Mouse (Mus musculus): ENCODE results near the gene Magix.
"Not testable (repeated sequence)": the region's sequence is repeated elsewhere in the genome, so short reads cannot be mapped to it uniquely, and the experiment has no call there.

Gene Magix

DNA sequence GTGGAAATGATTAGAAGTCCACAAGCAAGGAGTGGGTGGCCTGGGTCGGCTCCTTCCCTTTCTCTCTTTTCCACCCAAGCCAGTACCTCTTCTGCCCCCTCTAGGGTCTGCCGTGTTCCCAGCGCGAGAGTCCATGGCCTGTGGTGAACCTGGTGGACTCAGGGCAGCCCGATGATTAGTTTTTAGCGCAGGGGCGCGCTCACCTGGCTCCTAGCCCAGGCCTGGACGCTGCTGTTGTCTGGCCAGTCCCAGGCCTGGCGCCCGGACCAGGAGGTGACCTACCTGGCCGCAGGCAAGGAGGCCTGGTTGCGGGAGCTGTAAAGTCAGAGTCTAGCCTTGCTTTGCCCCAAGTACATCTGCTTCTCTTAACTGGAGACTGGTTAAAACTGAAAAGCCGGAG, at the start of gene Magix:
Magix (minus strand) TSS at position 388 of the 400 bp plus-strand sequence.
- DNase-seq (ENCODE audit: low read depth), result no peak

DNA sequence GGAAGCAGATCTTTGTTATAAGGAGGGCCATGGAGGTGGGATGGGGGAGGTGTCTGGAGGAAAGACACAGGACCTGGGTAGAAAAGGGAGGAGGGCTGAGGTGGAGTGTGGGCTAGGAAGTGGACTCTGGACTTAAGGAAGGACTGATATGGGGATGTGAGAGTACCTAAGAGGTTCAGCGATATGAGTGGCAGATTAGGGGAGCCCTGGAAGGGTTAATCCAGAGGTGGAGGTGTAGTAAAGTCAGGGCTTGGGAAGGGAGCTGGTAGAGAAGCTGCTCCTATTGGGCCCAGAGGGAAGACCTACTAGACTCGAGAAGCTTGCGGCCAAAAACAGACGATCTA, 47.8 kb upstream of the Magix start:
- no peak for DNase-seq (ENCODE audit: low read depth)

DNA sequence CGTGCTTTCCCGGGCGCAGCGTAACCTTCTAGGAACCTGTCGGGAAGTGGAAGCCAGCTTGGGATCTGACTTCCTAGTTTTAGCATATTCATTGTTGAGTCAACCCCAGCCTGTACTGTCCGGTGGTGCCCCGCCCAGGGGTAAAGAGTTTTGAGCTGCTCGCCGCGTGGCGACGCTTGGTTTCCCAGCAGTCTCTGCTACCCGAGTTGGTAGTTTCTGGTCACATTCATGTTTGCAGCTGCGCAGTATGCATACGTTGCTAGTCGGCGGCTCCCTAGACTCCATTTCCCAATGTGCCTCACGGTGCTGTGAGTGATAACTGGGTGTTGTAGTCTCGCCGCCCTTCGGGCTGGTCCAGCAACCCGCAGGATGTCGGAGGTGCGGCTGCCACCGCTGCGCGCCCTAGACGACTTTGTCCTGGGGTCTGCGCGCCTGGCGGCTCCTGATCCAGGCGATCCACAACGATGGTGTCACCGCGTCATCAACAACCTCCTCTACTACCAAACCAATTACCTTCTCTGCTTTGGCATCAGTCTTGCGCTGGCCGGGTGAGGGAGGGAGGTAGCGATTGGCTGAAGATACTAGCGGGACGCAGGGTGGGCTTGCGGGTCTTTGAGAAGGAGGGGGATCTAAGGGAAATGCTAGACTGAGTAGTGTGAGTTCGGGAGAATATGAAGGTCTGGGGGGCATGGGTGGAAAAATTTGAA, 47.3 kb upstream of the Magix start, which contains the start of gene Praf2:
Praf2 (plus strand) TSS at position 225 of the 707 bp plus-strand sequence.
- DNase-seq (ENCODE audit: low read depth), result peak; percentile 83

DNA sequence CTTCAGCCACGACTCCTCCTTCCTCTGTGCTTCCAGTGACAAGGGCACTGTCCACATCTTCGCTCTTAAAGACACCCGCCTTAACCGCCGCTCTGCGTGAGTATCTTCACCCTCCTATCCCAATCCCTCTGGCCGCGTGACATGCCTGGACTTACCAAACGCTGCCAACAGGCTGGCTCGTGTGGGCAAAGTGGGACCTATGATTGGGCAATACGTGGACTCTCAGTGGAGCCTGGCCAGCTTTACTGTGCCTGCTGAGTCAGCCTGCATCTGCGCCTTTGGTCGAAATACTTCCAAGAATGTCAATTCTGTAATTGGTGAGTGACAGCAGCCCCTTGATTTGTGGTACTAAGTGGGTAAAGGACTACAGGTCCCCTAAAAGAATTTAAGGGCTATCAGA, 46.1 kb upstream of the Magix start:
- DNase-seq (ENCODE audit: low read depth), result no peak

DNA sequence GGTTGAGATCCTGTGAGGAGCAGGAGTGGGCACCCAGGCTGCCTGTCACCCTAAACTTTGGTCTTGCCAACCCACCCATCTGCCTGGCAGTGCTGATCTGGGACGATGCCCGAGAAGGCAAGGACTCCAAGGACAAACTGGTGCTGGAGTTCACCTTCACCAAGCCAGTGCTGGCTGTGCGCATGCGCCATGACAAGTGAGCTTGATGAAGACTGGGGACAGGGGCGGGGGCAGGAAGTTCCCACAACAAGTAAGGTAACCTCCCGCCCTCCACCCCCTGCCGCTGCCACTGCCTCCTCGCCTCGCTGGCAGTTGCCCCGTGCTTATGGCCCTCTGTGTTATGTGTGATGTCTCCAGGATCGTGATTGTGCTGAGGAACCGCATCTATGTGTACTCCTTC, 44.8 kb upstream of the Magix start:
- no peak for DNase-seq (ENCODE audit: low read depth)

DNA sequence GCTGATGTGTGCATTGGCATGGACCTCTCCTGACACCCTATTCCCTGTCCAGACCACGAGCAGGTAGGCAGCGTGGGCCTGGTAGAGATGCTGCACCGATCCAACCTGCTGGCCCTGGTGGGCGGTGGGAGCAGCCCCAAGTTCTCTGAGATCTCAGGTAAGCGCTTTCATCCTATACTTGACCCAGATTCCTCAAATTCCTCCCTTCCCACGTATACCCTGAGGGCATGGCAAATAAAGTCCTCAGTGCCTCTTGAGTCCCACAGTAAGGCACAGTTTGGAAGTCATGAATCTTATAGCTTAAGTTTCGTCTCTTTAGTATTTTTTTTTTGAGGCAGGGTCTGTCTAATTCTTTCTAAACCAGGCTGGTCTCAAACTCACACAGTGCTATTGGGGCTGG, 43.1 kb upstream of the Magix start:
- no peak for DNase-seq (ENCODE audit: low read depth)

DNA sequence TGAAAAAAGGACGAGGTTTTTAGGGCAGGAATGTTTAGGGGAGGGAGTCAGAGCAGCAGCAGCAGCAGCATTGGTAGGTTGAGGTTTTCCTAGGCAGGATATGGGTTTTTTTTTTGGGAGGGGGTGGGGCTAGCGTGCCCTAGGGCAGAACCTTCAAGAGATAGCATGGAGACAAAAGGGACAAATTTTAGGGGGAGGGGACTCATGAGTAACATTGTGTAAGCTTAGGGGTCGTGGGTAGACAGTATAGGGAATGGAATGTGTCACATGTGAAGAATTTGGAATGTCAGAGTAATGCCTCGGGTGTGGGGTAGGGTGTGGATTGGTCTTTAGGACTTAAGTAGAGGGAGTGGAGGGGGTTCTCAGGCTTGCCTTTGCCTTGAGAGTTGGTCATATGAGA, 41.6 kb upstream of the Magix start:
- DNase-seq (ENCODE audit: low read depth), result no peak

DNA sequence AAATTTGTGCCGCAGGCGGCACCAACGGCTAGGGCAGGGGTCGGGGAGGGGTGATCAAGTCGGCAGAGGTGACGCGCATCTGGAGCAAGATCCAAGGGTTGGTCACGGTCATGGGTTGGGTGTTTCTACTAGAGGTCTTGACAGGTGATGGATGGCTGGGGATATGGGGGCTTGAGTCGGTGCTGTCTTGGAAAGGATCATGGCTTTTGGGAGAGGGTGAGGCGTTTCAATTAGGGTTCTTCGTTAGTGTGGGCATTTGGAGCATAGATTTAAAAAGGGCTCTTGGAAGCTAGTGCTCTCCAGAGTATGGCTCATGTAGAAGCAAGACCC, 41.2 kb upstream of the Magix start:
- no peak for DNase-seq (ENCODE audit: low read depth)

DNA sequence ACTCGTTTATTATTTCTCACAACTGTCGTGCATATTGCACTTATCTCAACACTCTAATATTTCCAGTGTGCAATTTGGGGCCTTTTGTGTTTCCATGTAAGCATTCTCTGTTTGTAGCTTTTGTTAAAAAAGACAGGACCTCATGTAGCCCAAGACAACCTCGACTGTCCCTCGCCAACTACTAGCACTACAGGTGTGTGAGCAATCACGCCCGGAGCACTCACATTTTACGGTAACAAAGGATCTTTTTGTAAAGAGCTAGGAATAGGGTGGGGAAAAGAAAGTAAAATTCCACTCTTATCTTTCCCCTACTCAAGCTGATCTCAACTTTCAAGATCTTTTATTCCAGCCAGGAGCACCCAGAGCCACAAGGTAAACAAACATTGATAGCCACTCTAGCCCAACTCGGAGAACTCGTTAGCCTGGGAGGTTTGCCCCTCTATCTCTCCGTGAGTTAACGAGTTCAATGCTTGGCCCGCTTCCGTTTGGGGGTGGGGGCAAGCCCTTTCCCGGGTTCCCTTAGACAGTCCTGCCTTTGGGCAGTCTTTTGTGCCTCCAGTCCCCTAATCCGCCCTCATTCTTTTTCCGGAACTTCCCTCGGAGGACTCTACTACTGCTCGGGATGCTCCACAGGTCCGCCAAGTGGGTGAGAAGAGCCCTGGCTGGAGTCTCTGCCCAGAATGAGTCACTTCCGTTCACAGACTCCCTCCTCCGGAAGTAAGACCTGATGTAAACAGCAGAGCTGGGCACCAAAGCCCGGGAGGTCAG, 40.6 kb upstream of the Magix start, which contains the start of gene Gm45208:
Gm45208 (plus strand) TSS at position 732 of the 768 bp plus-strand sequence.
- DNase-seq (ENCODE audit: low read depth), result peak; percentile 84

DNA sequence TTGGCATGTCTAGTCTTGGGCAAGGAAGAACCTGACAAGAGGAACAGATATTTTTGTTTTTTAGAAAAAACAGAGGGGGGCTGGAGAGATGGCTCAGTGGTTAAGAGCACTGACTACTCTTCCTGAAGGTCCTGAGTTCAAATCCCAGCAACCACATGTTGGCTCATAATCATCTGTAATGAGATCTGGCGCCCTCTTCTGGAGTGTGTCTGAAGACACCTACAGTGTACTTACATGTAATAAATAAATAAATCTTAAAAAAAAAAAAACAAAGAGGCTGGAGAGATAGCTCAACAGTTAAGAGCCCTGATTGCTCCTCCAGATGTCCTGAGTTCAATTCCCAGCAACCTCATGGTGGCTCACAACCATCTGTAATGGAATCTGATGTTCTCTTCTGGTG, 35.0 kb upstream of the Magix start:
- DNase-seq (ENCODE audit: low read depth), result peak; percentile 35

DNA sequence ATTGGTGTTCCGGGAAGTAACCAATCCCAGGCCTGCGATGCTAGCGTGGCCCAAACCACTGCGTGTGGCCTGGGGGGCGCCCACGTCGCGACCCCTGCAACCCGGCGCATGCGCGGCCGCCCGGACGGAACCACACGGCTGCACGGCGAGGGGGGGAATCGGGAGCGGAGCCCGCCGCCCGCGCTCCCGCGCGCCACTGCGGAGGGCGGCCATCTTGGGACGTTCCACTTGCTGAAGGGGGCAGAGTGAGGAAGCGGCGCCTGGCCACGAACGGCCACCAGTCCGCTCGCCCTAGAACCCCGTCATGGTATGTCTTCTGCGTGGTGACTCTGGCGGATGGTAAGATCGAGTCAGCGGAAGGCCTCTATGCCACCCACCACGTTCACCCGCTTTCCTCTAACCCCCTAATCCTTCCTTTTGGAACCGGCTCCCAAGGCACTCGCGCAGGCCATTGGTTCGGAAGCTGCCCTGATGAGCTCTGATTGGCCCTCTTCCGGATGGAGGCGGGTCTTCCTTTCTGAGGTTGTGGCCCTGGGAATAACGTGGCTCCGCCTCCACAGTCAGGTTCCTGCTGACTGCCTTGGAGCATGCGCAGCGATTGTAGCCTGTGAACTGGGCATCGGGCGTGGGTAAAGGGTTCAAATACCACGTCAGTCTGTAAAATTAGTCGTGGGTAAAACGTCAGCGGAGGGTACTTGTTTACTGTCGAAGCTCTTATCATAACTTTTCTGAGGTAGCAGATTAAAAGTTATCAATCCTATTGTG, 33.3 kb upstream of the Magix start, which contains the start of gene Wdr45:
Wdr45 (plus strand) TSS at position 199 of the 765 bp plus-strand sequence.
- peak; percentile 94 for DNase-seq (ENCODE audit: low read depth)

DNA sequence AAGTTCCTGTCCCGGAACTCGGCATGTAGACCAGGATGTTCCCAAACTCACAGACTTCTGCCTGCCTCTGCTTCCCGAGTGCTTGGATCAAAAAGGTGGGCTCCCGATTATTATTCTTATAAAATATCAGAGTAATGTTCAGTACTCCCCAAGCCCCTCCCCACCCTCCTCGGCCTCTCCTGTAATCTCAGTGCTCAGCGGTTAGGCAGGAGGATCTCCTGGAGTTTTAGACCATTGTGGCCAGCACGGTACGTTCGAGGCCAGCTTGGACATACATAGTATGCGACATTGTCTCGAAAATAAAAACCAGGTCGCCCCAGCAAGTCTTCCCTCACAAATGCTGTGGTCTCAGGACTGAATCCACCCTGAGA, 32.7 kb upstream of the Magix start:
- DNase-seq (ENCODE audit: low read depth), result not testable (repeated sequence)

DNA sequence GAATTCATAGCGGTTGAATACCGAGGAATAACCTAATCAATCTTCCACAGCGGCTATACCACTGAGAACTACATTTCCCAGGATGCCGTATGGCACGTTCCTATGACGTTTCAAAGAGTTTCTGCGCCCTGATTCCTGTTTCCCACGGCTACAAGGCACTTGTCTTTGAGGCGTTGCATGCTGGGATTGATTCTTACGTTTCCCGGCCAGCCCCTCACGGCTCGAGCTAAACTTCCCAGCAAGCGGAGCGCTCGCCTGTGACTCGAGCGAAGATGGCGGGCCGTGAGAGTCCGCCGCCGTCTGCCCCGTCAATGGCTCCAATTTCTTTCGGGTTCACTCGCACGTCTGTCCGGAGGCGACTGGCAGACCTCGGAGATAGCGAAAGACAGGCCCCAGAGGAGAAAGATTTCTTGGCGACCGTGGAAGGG, 15.9 kb upstream of the Magix start, which contains the start of gene Gpkow:
Gpkow (plus strand) TSS at position 178 of the 428 bp plus-strand sequence.
- DNase-seq (ENCODE audit: low read depth), result peak; percentile 90

DNA sequence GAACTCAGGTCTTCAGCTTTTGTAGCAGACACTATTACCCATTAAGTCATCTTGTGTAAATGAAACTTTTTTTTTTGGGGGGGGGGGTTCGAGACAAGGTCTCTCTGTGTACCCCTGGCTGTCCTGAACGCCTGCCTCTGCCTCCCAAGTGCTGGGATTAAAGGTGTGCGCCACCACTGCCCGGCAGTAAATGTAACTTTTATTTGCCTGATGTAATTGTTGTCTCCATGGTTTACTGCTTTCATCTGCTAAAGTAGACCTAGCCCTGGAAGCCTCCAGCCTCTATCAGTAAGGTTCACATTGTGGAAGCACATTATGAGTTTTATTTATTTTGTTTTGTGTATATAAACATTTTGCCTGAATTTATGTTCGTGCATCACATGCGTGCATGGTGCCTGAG, 15.5 kb upstream of the Magix start:
- no peak for DNase-seq (ENCODE audit: low read depth)

DNA sequence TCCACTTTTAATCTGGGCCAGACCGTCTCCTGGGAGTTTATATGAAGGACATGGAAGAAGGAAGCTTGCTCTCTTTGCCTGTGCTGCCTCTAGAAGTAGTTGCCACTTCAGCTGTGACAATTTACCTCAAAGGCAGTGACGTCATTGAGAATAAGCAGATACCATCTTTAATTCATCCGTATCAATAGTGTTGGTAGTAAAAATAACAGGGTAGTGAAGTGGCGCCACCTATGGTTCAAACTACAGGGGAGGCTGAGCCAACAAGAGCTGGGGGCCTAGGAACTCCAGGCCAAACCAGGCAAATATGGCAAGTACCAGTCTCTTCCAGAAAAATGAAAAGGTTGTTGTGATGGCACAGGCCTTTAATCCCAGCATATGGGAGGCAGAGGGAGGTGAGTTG, 11.8 kb upstream of the Magix start:
- DNase-seq (ENCODE audit: low read depth), result peak; percentile 83

DNA sequence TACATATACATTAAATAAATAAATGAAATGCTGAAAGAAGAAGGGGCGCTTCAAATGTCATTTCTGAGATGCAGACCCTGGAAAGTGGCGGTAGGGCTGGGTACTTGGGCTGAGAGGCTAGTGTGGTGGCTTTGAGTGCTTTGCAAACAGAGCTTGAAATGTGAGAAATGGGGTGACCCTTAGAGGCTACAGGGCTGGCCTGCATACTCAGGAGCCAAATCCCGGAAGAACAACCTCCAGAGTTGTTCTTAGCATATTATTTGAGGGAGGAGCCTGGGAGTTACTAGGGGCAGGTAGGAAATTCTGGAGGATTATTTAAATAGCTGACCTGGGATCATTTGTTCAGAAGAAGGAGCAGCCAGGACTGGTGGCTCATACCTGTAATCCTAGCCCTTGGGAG, 9.4 kb upstream of the Magix start:
- no peak for DNase-seq (ENCODE audit: low read depth)

DNA sequence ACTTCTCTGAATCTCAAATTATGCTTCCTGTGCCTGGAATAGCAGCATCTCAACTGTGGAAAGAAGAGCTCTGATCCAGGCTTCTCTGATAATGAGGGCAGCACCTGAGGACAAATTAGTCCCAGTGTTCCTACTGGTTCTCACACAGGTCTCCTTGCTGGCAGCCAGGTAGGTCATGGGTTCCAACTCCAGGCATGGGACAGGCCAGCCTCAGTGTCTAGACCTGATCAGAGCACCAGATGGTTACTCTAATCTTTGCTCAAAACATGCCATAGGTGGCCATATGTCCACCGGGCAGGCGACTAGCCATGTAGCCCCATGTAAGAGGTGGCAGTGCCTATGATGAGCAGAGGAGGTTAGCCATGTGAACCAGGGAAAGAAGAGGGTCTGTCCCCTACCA, 7.3 kb upstream of the Magix start:
- DNase-seq (ENCODE audit: low read depth), result no peak

DNA sequence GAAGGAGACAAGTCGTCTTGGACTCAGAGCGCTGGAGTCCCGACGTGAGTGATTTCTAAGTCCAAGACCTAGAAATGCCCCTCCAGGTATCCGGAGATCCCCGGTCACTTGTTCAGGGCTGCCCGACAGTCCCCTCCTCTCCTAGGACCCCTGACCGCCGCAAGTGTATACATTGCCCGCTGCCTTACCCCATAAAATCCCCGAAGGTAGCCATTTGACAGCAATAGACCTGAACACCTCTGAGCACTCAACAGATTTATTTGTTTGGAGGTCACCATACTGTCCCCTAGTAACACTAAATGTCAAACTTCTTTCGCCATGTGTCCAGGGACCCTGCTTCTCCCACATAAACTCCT, 1.0 kb downstream of the Magix start:
- DNase-seq (ENCODE audit: low read depth), result no peak

DNA sequence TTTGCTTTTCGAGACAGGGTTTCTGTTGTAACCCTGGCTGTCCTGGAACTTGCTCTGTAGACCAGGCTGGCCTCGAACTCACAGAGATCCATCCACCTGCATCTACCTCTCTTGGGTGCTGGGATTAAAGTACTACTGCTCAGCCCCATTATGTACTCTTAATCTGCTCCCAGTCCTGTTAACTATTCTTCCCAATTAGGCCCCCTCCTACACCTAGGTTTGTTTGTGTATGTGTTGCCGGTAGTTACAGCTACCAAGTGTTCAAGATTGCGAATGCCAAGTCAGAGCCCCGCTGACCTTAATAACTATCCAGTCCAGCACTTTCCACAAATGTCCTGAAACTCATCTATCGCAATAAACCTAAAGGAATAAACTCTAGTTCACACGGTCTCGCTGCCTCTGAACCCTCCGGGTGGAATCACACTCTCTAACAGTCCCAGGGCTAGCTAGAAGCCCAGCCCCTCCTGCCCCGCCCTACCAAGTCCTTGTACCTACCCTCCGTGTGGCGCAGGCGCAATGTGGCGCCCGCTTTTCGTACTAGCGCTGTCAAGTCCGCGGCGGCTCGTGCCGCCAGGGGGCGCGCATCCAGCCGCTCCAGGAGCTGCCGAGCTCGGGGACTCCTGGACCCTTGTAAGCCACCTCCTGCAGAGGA, 1.5 kb downstream of the Magix start:
- peak; percentile 94 for DNase-seq (ENCODE audit: low read depth)

DNA sequence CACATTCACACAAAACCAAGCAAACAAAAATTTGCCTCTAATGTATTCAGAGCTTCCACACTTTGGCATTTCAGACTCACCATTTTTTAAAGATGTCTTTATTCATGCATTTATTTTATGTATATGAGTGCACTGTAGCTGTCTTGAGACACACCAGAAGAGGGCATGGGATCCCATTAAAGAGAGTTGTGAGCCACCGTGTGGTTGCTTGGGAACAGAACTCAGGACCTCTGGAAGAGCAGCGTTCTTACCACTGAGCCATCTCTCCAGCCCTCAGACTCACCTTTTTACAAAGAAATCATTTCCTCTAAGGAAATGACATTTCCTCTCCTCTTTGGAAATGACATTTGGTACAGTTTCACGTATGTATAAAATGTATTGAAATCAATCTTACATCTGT, 2.1 kb downstream of the Magix start:
- DNase-seq (ENCODE audit: low read depth), result no peak

DNA sequence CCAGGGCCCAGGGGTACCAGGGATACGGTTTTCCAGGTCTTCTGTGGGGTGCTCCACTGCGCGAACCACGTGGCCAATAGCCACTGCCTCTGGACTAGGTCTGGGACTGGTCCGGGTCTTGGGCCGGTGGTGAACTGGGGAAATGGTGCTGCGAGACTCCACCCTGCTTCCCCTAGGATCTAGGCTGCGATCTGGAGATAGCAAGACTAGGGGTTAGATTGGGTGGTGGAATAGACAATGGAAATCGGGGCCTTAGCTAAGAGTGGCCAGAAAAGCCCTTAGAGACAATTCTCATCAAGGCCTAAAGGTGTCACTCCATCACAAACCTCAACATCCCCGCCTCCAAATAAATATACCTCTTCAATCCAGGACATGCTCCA, 6.1 kb downstream of the Magix start:
- DNase-seq (ENCODE audit: low read depth), result peak; percentile 26

DNA sequence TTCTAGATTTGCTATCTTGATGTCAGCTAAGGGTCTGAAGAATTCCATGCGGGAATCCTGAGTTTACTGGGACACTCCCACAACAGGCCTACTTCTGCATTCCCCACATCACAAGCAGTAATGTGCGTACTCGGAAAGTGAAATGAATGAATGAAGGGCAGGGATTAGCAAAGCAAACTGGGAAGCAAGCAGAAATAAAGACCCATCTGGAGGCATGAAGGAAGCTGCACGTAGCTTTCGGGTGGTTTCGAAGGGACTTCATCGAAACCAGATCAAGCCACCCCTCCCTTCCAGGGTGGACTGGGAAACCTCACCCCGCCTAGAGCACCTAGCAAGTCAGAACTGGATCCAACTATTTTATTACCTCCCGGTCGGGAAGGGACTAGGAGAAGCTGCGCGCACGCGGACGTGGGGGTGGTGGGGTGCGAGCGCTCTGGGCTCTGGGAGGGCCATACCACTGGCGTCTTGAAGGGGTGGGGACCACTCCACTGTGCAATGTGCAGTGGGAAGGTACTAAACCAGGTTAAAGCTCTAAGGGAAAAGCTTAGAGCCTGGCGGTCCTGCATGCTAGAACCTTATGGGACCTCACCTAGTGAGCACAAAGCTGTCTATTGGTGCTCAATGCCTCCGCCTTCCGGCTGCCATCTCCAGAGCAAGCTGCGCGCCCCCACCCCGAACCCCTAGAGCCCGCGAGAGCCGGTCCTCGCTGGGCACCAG, 6.6 kb downstream of the Magix start:
- DNase-seq (ENCODE audit: low read depth), result peak; percentile 51
